Mouse (Mus musculus) liver, adult 2 months (tissue): ENCODE measurements around the gene Aicda.

Source experiments
- CTCF ChIP-seq: fragments of 200-500 bp; IDR thresholded peaks from 2 replicates; pipeline ENCODE4 v1.5.1; 2011; ENCODE audit warnings: low read depth, low read length, control low read depth
- POLR2A ChIP-seq: fragments of 200-500 bp; IDR thresholded peaks from 2 replicates; pipeline ENCODE4 v1.6.1; 2011; ENCODE audit warnings: low read length, control low read depth; ENCODE audit not compliant: insufficient read depth; ENCODE audit errors: extremely low read depth

DNA sequence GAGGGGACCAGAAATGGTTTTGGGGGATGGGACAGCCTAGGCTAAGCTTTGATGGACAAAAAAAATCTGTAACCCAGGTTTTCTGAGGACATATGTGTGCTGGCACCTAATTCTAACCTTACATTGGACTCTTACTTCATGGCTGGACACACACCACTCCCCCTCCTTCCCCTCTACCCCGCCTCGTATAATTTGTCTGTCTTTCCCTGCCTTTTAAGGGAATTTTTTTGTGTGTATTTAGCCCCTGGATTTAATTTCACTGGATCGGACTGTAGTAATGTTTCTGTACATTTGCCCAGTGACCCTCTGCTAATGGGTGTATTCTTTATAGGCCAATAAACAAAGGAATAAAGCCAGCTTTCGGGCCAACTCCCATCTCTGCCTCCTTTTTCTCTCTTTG lies 48.6 kb upstream of the Aicda start:
- TF ChIP-seq CTCF: no peak
- no peak for TF ChIP-seq POLR2A
